Mouse (Mus musculus) 416B (cell line): ENCODE results near the gene Khdc4.
"Not testable (repeated sequence)": the region's sequence is repeated elsewhere in the genome, so short reads cannot be mapped to it uniquely, and the experiment has no call there.

Experiments used
- DNase-seq: peaks from one replicate; pipeline ENCODE4 v3.0.0; 2011; ENCODE audit warnings: low read depth

The Khdc4 gene

GRCm38 (mm10) chr3:88655619-88656018, 30.0 kb upstream of the Khdc4 start:
- DNase-seq, result no peak

- DNase-seq, result no peak
Observed at GRCm38 (mm10) chr3:88658441-88659127, 27.0 kb upstream of the Khdc4 start.

- DNase-seq, result no peak
Observed at GRCm38 (mm10) chr3:88659798-88660197, 25.8 kb upstream of the Khdc4 start.

DNA sequence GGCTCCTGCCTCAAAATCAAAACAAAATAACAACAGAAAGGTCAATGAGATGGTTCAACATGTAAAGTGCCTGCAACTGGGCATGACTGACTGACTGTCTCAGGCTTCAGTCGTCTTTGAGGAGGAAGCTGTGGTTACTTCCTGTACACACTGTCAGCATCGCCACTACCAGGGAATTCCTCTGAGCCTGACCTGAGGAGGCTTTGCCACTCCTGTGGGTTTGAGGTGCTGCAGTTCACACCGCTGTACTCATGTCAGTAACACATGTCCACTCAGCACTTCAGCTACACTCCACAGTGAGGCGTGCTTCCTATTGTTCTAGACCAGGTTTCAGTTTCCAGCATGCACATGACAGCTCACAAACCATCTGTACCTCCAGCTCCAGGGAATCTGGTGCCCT, 21.5 kb upstream of the Khdc4 start:
- peak; percentile 79 for DNase-seq

DNA sequence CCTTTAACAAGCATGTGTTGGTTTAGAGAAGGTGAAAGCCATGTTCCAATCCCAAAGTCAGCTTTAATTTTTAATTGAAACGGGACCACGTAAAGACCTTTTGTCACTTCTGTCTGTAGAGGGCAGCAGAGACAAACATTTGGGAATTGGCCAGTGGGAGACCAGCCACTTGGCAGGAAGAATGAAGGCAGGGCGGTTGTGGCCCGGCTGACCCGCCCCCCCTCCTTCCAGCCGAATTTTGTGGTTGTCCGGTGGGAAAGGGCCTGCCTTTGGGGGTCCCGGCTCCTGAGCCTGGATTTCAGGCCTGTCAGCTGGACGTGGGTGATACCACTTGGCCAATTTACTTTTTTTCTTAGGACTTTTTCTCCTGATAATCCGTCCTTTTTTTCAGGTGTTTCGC, 8.2 kb upstream of the Khdc4 start:
- DNase-seq, result peak; percentile 91

DNA sequence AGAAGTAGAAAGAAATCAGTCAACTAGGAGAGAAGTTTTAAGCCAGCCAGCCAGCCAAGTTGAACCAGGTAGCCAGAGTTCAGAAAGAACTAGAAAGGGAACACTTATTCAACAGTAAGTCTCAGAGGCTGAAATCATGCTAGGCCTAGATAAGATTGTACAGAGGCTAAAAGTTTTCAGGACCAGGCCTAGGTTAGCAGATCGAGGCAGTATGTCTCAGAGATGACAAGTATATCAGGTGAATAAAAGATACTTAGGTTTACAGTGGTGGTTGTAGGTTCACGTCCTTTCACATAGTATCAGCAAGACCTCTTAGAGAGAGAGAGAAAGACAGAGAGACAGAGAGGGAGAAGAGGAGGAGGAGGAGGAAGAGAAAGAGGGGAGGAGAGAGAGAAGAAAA, 1.8 kb upstream of the Khdc4 start:
- no peak for DNase-seq

GRCm38 (mm10) chr3:88684236-88684979, 1.2 kb upstream of the Khdc4 start:
- peak; percentile 26 for DNase-seq

- DNase-seq, result no peak
Observed at GRCm38 (mm10) chr3:88685958-88686451, 402 bp downstream of the Khdc4 start.

- DNase-seq, result peak; percentile 51
Observed at GRCm38 (mm10) chr3:88686734-88687611, 1.4 kb downstream of the Khdc4 start.

GRCm38 (mm10) chr3:88689079-88689478, 3.5 kb downstream of the Khdc4 start:
- DNase-seq, result no peak

DNA sequence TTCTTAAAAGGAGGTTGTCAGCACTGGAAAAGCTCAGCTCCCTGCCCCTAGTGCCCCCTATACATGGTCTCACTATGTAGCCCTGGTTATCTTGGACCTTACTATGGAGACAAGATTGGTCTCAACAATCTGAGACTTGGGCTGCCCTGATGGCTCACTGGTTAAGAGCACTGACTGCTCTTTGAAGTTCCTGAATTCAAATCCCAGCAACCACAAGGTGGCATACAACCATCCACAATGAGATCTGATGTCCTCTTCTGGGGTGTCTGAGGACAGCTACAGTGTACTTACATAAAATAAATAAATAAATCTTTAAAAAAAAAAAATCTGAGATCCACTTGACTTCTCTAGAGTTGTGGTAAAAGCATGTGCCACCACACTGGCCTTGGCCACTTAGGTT, 9.9 kb downstream of the Khdc4 start:
- DNase-seq, result peak; percentile 34

GRCm38 (mm10) chr3:88698051-88698450, 12.4 kb downstream of the Khdc4 start:
- DNase-seq, result no peak

DNA sequence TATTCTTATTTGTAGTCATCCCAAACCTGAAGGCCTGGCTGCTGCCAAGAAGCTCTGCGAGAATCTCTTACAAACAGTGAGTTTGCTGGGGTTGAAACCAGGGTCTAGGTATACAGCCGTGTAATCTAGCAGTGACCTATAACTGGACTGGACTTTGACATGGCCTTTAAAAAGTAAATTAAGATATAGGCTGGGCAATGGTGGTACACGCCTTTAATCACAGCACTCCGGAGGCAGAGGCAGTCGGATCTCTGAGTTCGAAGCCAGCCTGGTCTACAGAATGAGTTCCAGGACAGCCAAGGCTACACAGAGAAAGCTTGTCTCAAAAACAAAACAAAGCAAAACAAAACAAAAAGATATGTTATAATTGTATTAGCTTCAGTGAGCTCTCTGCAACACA, 13.2 kb downstream of the Khdc4 start:
- no peak for DNase-seq

- DNase-seq, result no peak
Observed at GRCm38 (mm10) chr3:88700247-88700646, 14.6 kb downstream of the Khdc4 start.

GRCm38 (mm10) chr3:88701222-88701621, 15.6 kb downstream of the Khdc4 start:
- DNase-seq, result no peak

- no peak for DNase-seq
Observed at GRCm38 (mm10) chr3:88713709-88714108, 28.1 kb downstream of the Khdc4 start.

DNA sequence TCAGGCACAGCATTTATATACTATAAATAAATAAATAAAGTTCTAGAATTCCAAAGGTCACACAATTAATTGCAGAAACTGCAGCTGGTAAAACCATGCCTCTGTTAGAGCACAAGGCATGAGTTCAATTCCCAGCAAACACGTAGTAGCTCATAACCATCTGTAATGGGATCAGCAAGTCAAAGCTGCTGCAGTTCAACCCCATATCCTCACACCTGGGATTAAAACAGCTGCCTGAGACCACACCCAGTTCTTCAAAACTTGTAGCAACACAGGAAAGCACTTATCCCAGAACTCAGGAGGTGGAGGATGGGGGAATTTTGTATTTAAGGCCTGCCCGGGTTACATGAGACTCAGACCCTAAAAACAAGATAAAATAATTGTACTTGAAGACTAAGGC, 29.1 kb downstream of the Khdc4 start:
- no peak for DNase-seq

DNA sequence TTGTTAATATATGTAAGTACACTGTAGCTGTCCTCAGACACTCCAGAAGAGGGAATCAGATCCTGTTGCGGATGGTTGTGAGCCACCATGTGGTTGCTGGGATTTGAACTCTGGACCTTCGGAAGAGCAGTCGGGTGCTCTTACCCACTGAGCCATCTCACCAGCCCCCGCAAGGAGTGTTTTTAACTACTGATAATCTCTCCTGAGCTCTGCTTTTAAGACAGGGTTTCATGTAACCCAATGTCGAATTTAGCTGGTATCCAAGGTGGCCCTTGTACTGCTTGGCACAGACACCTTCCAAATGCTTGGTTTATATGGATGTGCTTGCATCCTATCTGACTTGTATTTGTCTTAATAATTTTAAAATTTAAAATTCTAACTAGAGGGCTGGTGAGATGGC, 30.1 kb downstream of the Khdc4 start:
- DNase-seq, result not testable (repeated sequence)

DNA sequence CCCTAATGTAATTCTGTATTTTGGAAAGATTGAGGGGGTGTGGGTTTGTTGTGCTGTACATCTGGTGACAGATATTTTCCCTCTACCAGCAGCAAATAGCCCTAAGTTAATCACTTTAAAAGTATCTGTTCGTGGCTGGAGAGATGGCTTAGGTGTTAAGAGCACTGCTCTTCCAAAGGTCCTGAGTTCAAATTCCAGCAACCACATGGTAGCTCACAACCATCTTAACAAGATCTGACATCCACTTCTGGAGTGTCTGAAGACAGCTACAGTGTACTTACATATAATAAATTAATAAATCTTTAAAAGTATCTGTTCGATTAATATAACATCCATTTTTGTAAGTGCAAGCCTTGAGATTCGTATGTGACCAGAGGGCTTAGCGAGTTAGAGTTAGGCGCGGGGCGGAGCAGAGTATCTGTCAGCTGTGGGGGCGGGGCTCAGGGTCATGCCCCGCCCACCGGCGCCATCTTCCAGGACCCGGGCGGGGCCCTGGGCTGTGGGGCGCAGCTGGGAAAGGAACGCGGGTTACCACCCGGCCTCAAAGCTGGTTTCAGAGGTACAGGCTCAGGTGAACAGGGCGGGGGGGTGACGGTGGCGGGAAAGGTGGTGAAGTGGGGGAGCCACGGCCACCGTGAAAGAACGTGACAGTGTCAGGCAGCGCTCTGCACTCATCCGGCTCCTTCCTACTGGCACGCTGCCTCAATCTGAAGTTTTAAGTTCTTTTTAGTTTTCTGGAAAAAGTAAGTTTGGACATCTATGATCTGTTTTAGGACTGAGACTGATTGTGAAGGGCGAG, 31.0 kb downstream of the Khdc4 start, which contains the start of gene Rit1:
Rit1 (plus strand) TSS at position 440 of the 799 bp plus-strand sequence.
- peak; percentile 83 for DNase-seq

DNA sequence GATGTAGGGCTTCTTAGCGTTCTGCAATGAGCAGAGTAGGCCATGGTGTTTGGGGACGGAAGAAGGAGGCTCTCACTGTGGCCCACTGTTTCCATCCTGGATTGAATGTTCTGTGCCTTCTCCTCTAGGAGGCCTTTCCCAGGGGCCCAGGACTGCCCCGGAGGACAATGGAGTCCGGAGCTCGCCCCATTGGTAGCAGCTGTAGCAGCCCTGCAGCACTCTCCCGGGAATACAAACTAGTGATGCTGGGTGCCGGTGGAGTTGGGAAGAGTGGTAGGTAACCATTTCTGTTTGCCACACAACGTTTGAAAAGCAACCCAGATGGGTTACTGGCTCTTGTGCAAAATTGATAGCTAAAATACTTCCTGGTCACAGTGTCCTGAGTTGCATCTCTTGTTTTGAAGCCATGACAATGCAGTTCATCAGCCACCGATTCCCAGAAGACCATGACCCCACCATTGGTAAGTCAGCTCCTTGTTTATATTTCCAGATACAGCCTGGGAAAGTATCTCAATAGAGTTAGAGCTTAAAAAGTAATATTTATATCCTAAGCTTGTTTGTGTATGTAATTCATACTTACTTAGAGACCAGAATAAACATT, 31.7 kb downstream of the Khdc4 start:
- DNase-seq, result peak; percentile 44

GRCm38 (mm10) chr3:88717831-88718230, 32.2 kb downstream of the Khdc4 start:
- DNase-seq, result peak; percentile 74
